Mouse (Mus musculus): Measurements from ENCODE around the gene Atoh8.

Atoh8 gene

GRCm38 (mm10) chr6:72225686-72226085, 9.7 kb downstream of the Atoh8 start:
- no peak for DNase-seq (ENCODE audit: low read depth)

- no peak for DNase-seq (ENCODE audit: low read depth)
Observed at GRCm38 (mm10) chr6:72223892-72224291, 11.5 kb downstream of the Atoh8 start.

- no peak for DNase-seq (ENCODE audit: low read depth)
Observed at GRCm38 (mm10) chr6:72222876-72223275, 12.5 kb downstream of the Atoh8 start.

GRCm38 (mm10) chr6:72222271-72222724, 13.1 kb downstream of the Atoh8 start:
- no peak for DNase-seq (ENCODE audit: low read depth)

GRCm38 (mm10) chr6:72221271-72221670, 14.1 kb downstream of the Atoh8 start:
- no peak for DNase-seq (ENCODE audit: low read depth)

- no peak for DNase-seq (ENCODE audit: low read depth)
Observed at GRCm38 (mm10) chr6:72219549-72219948, 15.8 kb downstream of the Atoh8 start.

GRCm38 (mm10) chr6:72218281-72218680, 17.1 kb downstream of the Atoh8 start:
- no peak for DNase-seq (ENCODE audit: low read depth)

GRCm38 (mm10) chr6:72217415-72217784, 18.0 kb downstream of the Atoh8 start:
- no peak for DNase-seq (ENCODE audit: low read depth)

GRCm38 (mm10) chr6:72216681-72217414, 18.5 kb downstream of the Atoh8 start:
- peak; percentile 50 for DNase-seq (ENCODE audit: low read depth)

GRCm38 (mm10) chr6:72215582-72215981, 19.8 kb downstream of the Atoh8 start:
- DNase-seq (ENCODE audit: low read depth): no peak

- no peak for DNase-seq (ENCODE audit: low read depth)
Observed at GRCm38 (mm10) chr6:72211360-72211759, 24.0 kb downstream of the Atoh8 start.

GRCm38 (mm10) chr6:72210823-72211222, 24.6 kb downstream of the Atoh8 start:
- no peak for DNase-seq (ENCODE audit: low read depth)

- DNase-seq (ENCODE audit: low read depth): no peak
Observed at GRCm38 (mm10) chr6:72209738-72210137, 25.6 kb downstream of the Atoh8 start.

GRCm38 (mm10) chr6:72208406-72209045, 26.9 kb downstream of the Atoh8 start:
- no peak for DNase-seq (ENCODE audit: low read depth)

- DNase-seq (ENCODE audit: low read depth): no peak
Observed at GRCm38 (mm10) chr6:72206021-72206420, 29.4 kb downstream of the Atoh8 start.

- DNase-seq (ENCODE audit: low read depth): no peak
Observed at GRCm38 (mm10) chr6:72204858-72205257, 30.5 kb downstream of the Atoh8 start.

GRCm38 (mm10) chr6:72203279-72203678, 32.1 kb downstream of the Atoh8 start:
- DNase-seq (ENCODE audit: low read depth): no peak

GRCm38 (mm10) chr6:72202732-72203131, 32.6 kb downstream of the Atoh8 start:
- DNase-seq (ENCODE audit: low read depth): no peak

- DNase-seq (ENCODE audit: low read depth): no peak
Observed at GRCm38 (mm10) chr6:72200595-72201256, 34.7 kb downstream of the Atoh8 start.

- no peak for DNase-seq (ENCODE audit: low read depth)
Observed at GRCm38 (mm10) chr6:72197515-72197914, 37.9 kb downstream of the Atoh8 start.

- no peak for DNase-seq (ENCODE audit: low read depth)
Observed at GRCm38 (mm10) chr6:72196660-72197059, 38.7 kb downstream of the Atoh8 start.

- peak; percentile 59 for DNase-seq (ENCODE audit: low read depth)
Observed at GRCm38 (mm10) chr6:72190577-72190976, 44.8 kb downstream of the Atoh8 start.

GRCm38 (mm10) chr6:72190120-72190519, 45.3 kb downstream of the Atoh8 start:
- peak; percentile 78 for DNase-seq (ENCODE audit: low read depth)
